Mouse (Mus musculus) lung, embryonic 14.5 days (tissue): ENCODE measurements at regions not wholly inside any gene's neighbourhood (a gene's known extent, or its start where the extent isn't known, plus 50 kb on each side); places are given as distances from the start of the nearest gene placed in this dataset.

Experiments used
- ATAC-seq: fragments of 200-750 bp; cut with Nextera tagmentation; 2 replicates; pipeline ENCODE4 v1.8.0; 2017; ENCODE audit warnings: mild to moderate bottlenecking, moderate TSS enrichment, moderate library complexity; ENCODE audit not compliant: insufficient read depth
- DNase-seq: peaks from one replicate; pipeline ENCODE4 v3.0.0-alpha.2; 2015
- H3K27ac ChIP-seq: fragments of 300-500 bp; sonication (generic); 2 replicates; pipeline ENCODE4 v1.5.1; 2014; ENCODE audit warnings: low read depth, mild to moderate bottlenecking, moderate library complexity
- H3K27me3 ChIP-seq: fragments of 300-500 bp; sonication (generic); 2 replicates; pipeline ENCODE4 v1.6.1; 2014; ENCODE audit warnings: low read length, control low read depth; ENCODE audit not compliant: insufficient read depth
- H3K36me3 ChIP-seq: fragments of 300-500 bp; sonication (generic); 2 replicates; pipeline ENCODE4 v1.6.1; 2014; ENCODE audit warnings: control low read depth; ENCODE audit not compliant: insufficient read depth
- H3K4me1 ChIP-seq: fragments of 300-500 bp; sonication (generic); 2 replicates; pipeline ENCODE4 v1.6.1; 2014; ENCODE audit warnings: antibody characterized with exemption, control low read depth; ENCODE audit not compliant: insufficient read depth
- H3K4me2 ChIP-seq: fragments of 300-500 bp; sonication (generic); 2 replicates; pipeline ENCODE4 v1.6.1; 2014; ENCODE audit warnings: mild to moderate bottlenecking
- H3K4me3 ChIP-seq: fragments of 300-500 bp; sonication (generic); 2 replicates; pipeline ENCODE4 v1.5.1; 2014; ENCODE audit warnings: low read depth, low read length
- H3K9ac ChIP-seq: fragments of 300-500 bp; sonication (generic); 2 replicates; pipeline ENCODE4 v1.6.1; 2014
- H3K9me3 ChIP-seq: fragments of 300-500 bp; sonication (generic); 2 replicates; pipeline ENCODE4 v1.6.1; 2016; ENCODE audit warnings: low read depth, low read length, control low read depth
- CTCF ChIP-seq: IDR thresholded peaks from 2 replicates; pipeline ENCODE4 v1.5.1; 2016; ENCODE audit warnings: antibody characterized with exemption, low read depth
- WGBS: fragments of 180-500 bp; shearing (Covaris S2); extraction: QIAGEN DNeasy Blood & Tissue Kit; methylation state at CpG from one replicate; pipeline ENCODE4 v1.1.7; 2014; 5-methylcytosine and 5-hydroxymethylcytosine counted together

DNA sequence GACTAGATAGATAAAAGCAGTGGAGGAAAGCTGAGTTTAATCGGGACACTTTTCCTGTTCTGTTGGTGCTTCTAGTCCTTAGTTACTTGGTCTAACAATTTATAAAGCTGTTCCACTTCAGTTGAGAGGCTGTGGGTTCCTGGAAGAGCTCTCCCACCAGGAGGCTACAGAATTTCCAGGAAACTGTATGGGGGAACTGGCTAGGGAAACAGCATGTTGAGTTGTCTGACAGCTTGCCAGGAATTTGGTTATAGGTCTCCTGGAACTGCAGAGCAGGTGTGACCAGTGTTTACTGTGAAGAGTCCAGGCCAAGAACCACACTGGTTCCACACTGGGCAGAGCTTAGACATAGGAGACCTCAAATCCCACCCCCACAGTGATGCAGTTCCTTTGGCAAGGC lies 65.0 kb upstream of the Pik3cg start:
- no peak overlapping the region for H3K4me3 ChIP-seq
- ATAC-seq (no peak), DNase-seq (no peak)
- no peaks in the 10 kb centered on the region for H3K27me3 ChIP-seq
- no peak overlapping the region for H3K27ac ChIP-seq
- no peaks in the 10 kb centered on the region for H3K4me1 ChIP-seq
- H3K9me3 ChIP-seq = no peaks in the 10 kb centered on the region
- no peak overlapping the region for H3K9ac ChIP-seq
- H3K36me3 ChIP-seq = no peaks in the 10 kb centered on the region
- TF ChIP-seq CTCF = no peak
- no peak overlapping the region for H3K4me2 ChIP-seq
- WGBS = 91% methylated on average over 1 of the region's 1 CpGs

- Histone ChIP-seq H3K9ac (no peak overlapping the region), H3K9me3 (no peaks in the 10 kb centered on the region), H3K27me3 (no peaks in the 10 kb centered on the region), H3K27ac (no peak overlapping the region), H3K4me2 (no peak overlapping the region), H3K4me1 (no peaks in the 10 kb centered on the region), H3K36me3 (no peaks in the 10 kb centered on the region), H3K4me3 (no peak overlapping the region)
- no peak for ATAC-seq
- WGBS = 63% methylated on average over 4 of the region's 4 CpGs
- peak; percentile 5 for DNase-seq
- TF ChIP-seq CTCF = no peak
These were observed 71.4 kb upstream of the Pik3cg start for GRCm38 (mm10) chr12:32279861-32280260.

- Histone ChIP-seq H3K4me1 (no peaks in the 10 kb centered on the region), H3K27ac (no peak overlapping the region), H3K9me3 (no peaks in the 10 kb centered on the region), H3K4me2 (no peak overlapping the region), H3K36me3 (no peaks in the 10 kb centered on the region), H3K4me3 (no peak overlapping the region), H3K9ac (no peak overlapping the region), H3K27me3 (no peaks in the 10 kb centered on the region)
- 83% methylated on average over 2 of the region's 2 CpGs for WGBS
- no peak for ATAC-seq
- no peak for DNase-seq
- no peak for TF ChIP-seq CTCF
These were observed 71.8 kb upstream of the Pik3cg start for GRCm38 (mm10) chr12:32280309-32280708.

GRCm38 (mm10) chr12:32282371-32283163 lies 74.1 kb upstream of the Pik3cg start:
- no peak overlapping the region for H3K27ac ChIP-seq
- no peak overlapping the region for H3K4me2 ChIP-seq
- no peak for DNase-seq

GRCm38 (mm10) chr12:32285039-32285438 lies 76.6 kb upstream of the Pik3cg start:
- no peak overlapping the region for H3K27ac ChIP-seq
- TF ChIP-seq CTCF = no peak
- no peak overlapping the region for H3K4me2 ChIP-seq
- ATAC-seq = no peak
- H3K9me3 ChIP-seq = no peaks in the 10 kb centered on the region
- 45% methylated on average over 2 of the region's 2 CpGs for WGBS
- H3K36me3 ChIP-seq = no peaks in the 10 kb centered on the region
- no peaks in the 10 kb centered on the region for H3K4me1 ChIP-seq
- no peaks in the 10 kb centered on the region for H3K27me3 ChIP-seq
- no peak overlapping the region for H3K9ac ChIP-seq
- DNase-seq = no peak
- no peak overlapping the region for H3K4me3 ChIP-seq

More at GRCm38 (mm10) chr12:32282371-32283163, 74.1 kb upstream of the Pik3cg start:
- no peak for TF ChIP-seq CTCF
- no peaks in the 10 kb centered on the region for H3K27me3 ChIP-seq
- 65% methylated on average over 5 of the region's 5 CpGs for WGBS
- H3K36me3 ChIP-seq = no peaks in the 10 kb centered on the region
- no peaks in the 10 kb centered on the region for H3K4me1 ChIP-seq
- ATAC-seq = no peak
- no peaks in the 10 kb centered on the region for H3K9me3 ChIP-seq
- H3K4me3 ChIP-seq = no peak overlapping the region
- H3K9ac ChIP-seq = no peak overlapping the region

- Histone ChIP-seq H3K36me3 (no peaks in the 10 kb centered on the region), H3K4me3 (no peak overlapping the region), H3K4me2 (no peak overlapping the region), H3K27ac (no peak overlapping the region), H3K4me1 (no peaks in the 10 kb centered on the region), H3K27me3 (no peaks in the 10 kb centered on the region), H3K9ac (no peak overlapping the region), H3K9me3 (no peaks in the 10 kb centered on the region)
- ATAC-seq (no peak), DNase-seq (no peak)
- 16% methylated on average over 5 of the region's 5 CpGs for WGBS
- no peak for TF ChIP-seq CTCF
These were observed 78.2 kb upstream of the Pik3cg start for GRCm38 (mm10) chr12:32286652-32287051.

- Histone ChIP-seq H3K9me3 (no peaks in the 10 kb centered on the region), H3K27me3 (no peaks in the 10 kb centered on the region), H3K9ac (no peak overlapping the region), H3K4me1 (no peaks in the 10 kb centered on the region), H3K27ac (no peak overlapping the region), H3K4me2 (no peak overlapping the region), H3K4me3 (no peak overlapping the region), H3K36me3 (no peaks in the 10 kb centered on the region)
- DNase-seq (no peak), ATAC-seq (no peak)
- TF ChIP-seq CTCF = no peak
- WGBS = 75% methylated on average over 5 of the region's 5 CpGs
These were observed 82.7 kb upstream of the Pik3cg start for GRCm38 (mm10) chr12:32291145-32291544.
